Mouse (Mus musculus) midbrain, postnatal 0 days (tissue): ENCODE measurements at regions not wholly inside any gene's neighbourhood (a gene's known extent, or its start where the extent isn't known, plus 50 kb on each side); places are given as distances from the start of the nearest gene placed in this dataset.

Experiments used
- ATAC-seq: fragments of 200-750 bp; cut with Nextera tagmentation; 2 replicates; pipeline ENCODE4 v1.8.0; 2017; ENCODE audit warnings: moderate number of reproducible peaks, mild to moderate bottlenecking, moderate TSS enrichment, moderate library complexity; ENCODE audit not compliant: low FRiP score
- DNase-seq: peaks from one replicate; pipeline ENCODE4 v3.0.0-alpha.2; 2015; ENCODE audit warnings: low spot score
- H3K27ac ChIP-seq: fragments of 300-500 bp; sonication (generic); 2 replicates; pipeline ENCODE4 v1.5.1; 2014; ENCODE audit warnings: low read depth, mild to moderate bottlenecking, low read length, mixed read lengths
- H3K27me3 ChIP-seq: fragments of 300-500 bp; sonication (generic); 2 replicates; pipeline ENCODE4 v1.6.1; 2014; ENCODE audit warnings: low read length, control low read depth, mixed read lengths; ENCODE audit not compliant: insufficient read depth
- H3K36me3 ChIP-seq: fragments of 300-500 bp; sonication (generic); 2 replicates; pipeline ENCODE4 v1.6.1; 2014; ENCODE audit warnings: low read length, control low read depth, mixed read lengths; ENCODE audit not compliant: insufficient read depth
- H3K4me1 ChIP-seq: fragments of 300-500 bp; sonication (generic); 2 replicates; pipeline ENCODE4 v1.6.1; 2014; ENCODE audit warnings: mild to moderate bottlenecking, control low read depth, antibody characterized with exemption, low read length, mixed read lengths; ENCODE audit not compliant: insufficient read depth
- H3K4me2 ChIP-seq: fragments of 300-500 bp; sonication (generic); 2 replicates; pipeline ENCODE4 v1.6.1; 2014; ENCODE audit warnings: low read depth, mild to moderate bottlenecking, low read length, mixed read lengths; ENCODE audit not compliant: poor library complexity, severe bottlenecking
- H3K4me3 ChIP-seq: fragments of 300-500 bp; sonication (generic); 2 replicates; pipeline ENCODE4 v1.5.1; 2014; ENCODE audit warnings: low read depth, mild to moderate bottlenecking, low read length, moderate library complexity
- H3K9ac ChIP-seq: fragments of 300-500 bp; sonication (generic); replicated peaks from 2 replicates; pipeline ENCODE4 v1.6.1; 2014; ENCODE audit warnings: mild to moderate bottlenecking, low read length, moderate library complexity, mixed read lengths; ENCODE audit not compliant: poor library complexity, severe bottlenecking
- H3K9me3 ChIP-seq: fragments of 300-500 bp; sonication (generic); 2 replicates; pipeline ENCODE4 v1.6.1; 2016; ENCODE audit warnings: low read length, control low read depth
- CTCF ChIP-seq: IDR thresholded peaks from 2 replicates; pipeline ENCODE4 v1.5.1; 2016; ENCODE audit warnings: antibody characterized with exemption, mild to moderate bottlenecking
- WGBS: fragments of 180-500 bp; shearing (Covaris S2); extraction: QIAGEN DNeasy Blood & Tissue Kit; methylation state at CpG from one replicate; pipeline ENCODE4 v1.1.7; 2014; 5-methylcytosine and 5-hydroxymethylcytosine counted together

GRCm38 (mm10) chr4:131262909-131263308 is 318.7 kb downstream of the Matn1 start:
- Histone ChIP-seq H3K36me3 (no peaks in the 10 kb centered on the region), H3K9me3 (no peaks in the 10 kb centered on the region), H3K27ac (no peak overlapping the region), H3K4me2 (no peak overlapping the region), H3K4me3 (no peak overlapping the region), H3K4me1 (no peaks in the 10 kb centered on the region; the same call in 1 of the 2 replicates), H3K27me3 (no peaks in the 10 kb centered on the region), H3K9ac (no peak overlapping the region)
- ATAC-seq = no peak
- DNase-seq = peak; percentile 27
- TF ChIP-seq CTCF = no peak
- WGBS = 39% methylated on average over 6 of the region's 6 CpGs

- peak; percentile 31; the same call in 1 of the 2 replicates for TF ChIP-seq CTCF
- H3K9ac ChIP-seq = no peak overlapping the region
- H3K4me2 ChIP-seq = no peak overlapping the region
- no peaks in the 10 kb centered on the region for H3K36me3 ChIP-seq
- no peaks in the 10 kb centered on the region; the same call in 1 of the 2 replicates for H3K4me1 ChIP-seq
- no peaks in the 10 kb centered on the region for H3K27me3 ChIP-seq
- ATAC-seq (no peak), DNase-seq (no peak)
- no peak overlapping the region for H3K27ac ChIP-seq
- 7% methylated on average over 9 of the region's 9 CpGs for WGBS
- no peak overlapping the region for H3K4me3 ChIP-seq
- no peaks in the 10 kb centered on the region for H3K9me3 ChIP-seq
Measured at GRCm38 (mm10) chr4:131266764-131267163, 322.6 kb downstream of the Matn1 start.

GRCm38 (mm10) chr4:131267760-131268159 is 323.6 kb downstream of the Matn1 start:
- Histone ChIP-seq H3K4me3 (no peak overlapping the region), H3K4me1 (no peaks in the 10 kb centered on the region; the same call in 1 of the 2 replicates), H3K9me3 (no peaks in the 10 kb centered on the region), H3K9ac (no peak overlapping the region), H3K27me3 (no peaks in the 10 kb centered on the region), H3K27ac (no peak overlapping the region), H3K36me3 (no peaks in the 10 kb centered on the region), H3K4me2 (no peak overlapping the region)
- no peak for TF ChIP-seq CTCF
- DNase-seq (peak; percentile 64), ATAC-seq (no peak)
- 52% methylated on average over 10 of the region's 10 CpGs for WGBS

GRCm38 (mm10) chr4:131270192-131270591 is 326.0 kb downstream of the Matn1 start:
- ATAC-seq = no peak

GRCm38 (mm10) chr4:131272060-131272459 is 327.9 kb downstream of the Matn1 start:
- H3K9me3 ChIP-seq = no peaks in the 10 kb centered on the region
- DNase-seq = no peak
- no peak overlapping the region for H3K4me3 ChIP-seq
- H3K4me2 ChIP-seq = no peak overlapping the region
- H3K27me3 ChIP-seq = no peaks in the 10 kb centered on the region
- no peak overlapping the region for H3K9ac ChIP-seq
- no peak overlapping the region for H3K27ac ChIP-seq
- no peaks in the 10 kb centered on the region for H3K4me1 ChIP-seq
- TF ChIP-seq CTCF = no peak
- no peak for ATAC-seq
- WGBS = 89% methylated on average over 7 of the region's 7 CpGs
- no peaks in the 10 kb centered on the region for H3K36me3 ChIP-seq

More at GRCm38 (mm10) chr4:131270192-131270591, 326.0 kb downstream of the Matn1 start:
- peak; percentile 47 for DNase-seq
- H3K4me2 ChIP-seq = no peak overlapping the region
- H3K4me3 ChIP-seq = no peak overlapping the region
- H3K27me3 ChIP-seq = no peaks in the 10 kb centered on the region
- no peaks in the 10 kb centered on the region for H3K4me1 ChIP-seq
- H3K9me3 ChIP-seq = no peaks in the 10 kb centered on the region
- no peak overlapping the region for H3K9ac ChIP-seq
- 25% methylated on average over 7 of the region's 7 CpGs for WGBS
- H3K27ac ChIP-seq = no peak overlapping the region
- no peaks in the 10 kb centered on the region for H3K36me3 ChIP-seq
- TF ChIP-seq CTCF = peak; percentile 73

GRCm38 (mm10) chr4:131293560-131293959 is 349.4 kb downstream of the Matn1 start:
- DNase-seq (no peak), ATAC-seq (no peak)
- Histone ChIP-seq H3K4me2 (no peak overlapping the region), H3K4me3 (no peak overlapping the region), H3K36me3 (no peaks in the 10 kb centered on the region), H3K27ac (no peak overlapping the region), H3K4me1 (no peaks in the 10 kb centered on the region), H3K27me3 (peaks cover 3% of the 10 kb centered on the region; the same call in 1 of the 2 replicates), H3K9me3 (no peaks in the 10 kb centered on the region), H3K9ac (no peak overlapping the region)
- no peak for TF ChIP-seq CTCF
- WGBS = 82% methylated on average over 2 of the region's 2 CpGs
